Mouse (Mus musculus) spleen, adult 18-20 months (tissue): ENCODE results near the gene Pnpla5.
"Not testable (repeated sequence)": the region's sequence is repeated elsewhere in the genome, so short reads cannot be mapped to it uniquely, and the experiment has no call there.

Source experiments
- DNase-seq, 2 experiments: peaks; one replicate each; pipeline ENCODE4 v3.0.0; 2022; ENCODE audit warnings: mixed read lengths in 2 of 2

Gene Pnpla5

GRCm38 (mm10) chr15:84123075-84123474 is at the start of gene Pnpla5:
TSS of gene Pnpla5 (minus strand) at chr15:84123175.
- no peak for DNase-seq

- DNase-seq: no peak
These were observed 48.2 kb upstream of the Pnpla5 start for GRCm38 (mm10) chr15:84171166-84171565.

GRCm38 (mm10) chr15:84169511-84169910 is 46.5 kb upstream of the Pnpla5 start:
- no peak for DNase-seq

GRCm38 (mm10) chr15:84168170-84169161 is 45.5 kb upstream of the Pnpla5 start:
- no peak for DNase-seq

GRCm38 (mm10) chr15:84167600-84167999 is 44.6 kb upstream of the Pnpla5 start, which contains the start of gene Pnpla3:
TSS of gene Pnpla3 (plus strand) at chr15:84167837.
- peak; percentile 46 to 59 for DNase-seq

GRCm38 (mm10) chr15:84166818-84167217 is 43.8 kb upstream of the Pnpla5 start:
- DNase-seq: no peak

- no peak for DNase-seq
These were observed 38.9 kb upstream of the Pnpla5 start for GRCm38 (mm10) chr15:84161871-84162270.

- not testable (repeated sequence) for DNase-seq
These were observed 34.6 kb upstream of the Pnpla5 start for GRCm38 (mm10) chr15:84157530-84157929.

- no peak for DNase-seq
These were observed 33.2 kb upstream of the Pnpla5 start for GRCm38 (mm10) chr15:84156158-84156557.

GRCm38 (mm10) chr15:84140929-84141328 is 18.0 kb upstream of the Pnpla5 start:
- DNase-seq: no peak

GRCm38 (mm10) chr15:84140109-84140508 is 17.1 kb upstream of the Pnpla5 start:
- DNase-seq: no peak

- no peak for DNase-seq
These were observed 16.6 kb upstream of the Pnpla5 start for GRCm38 (mm10) chr15:84139592-84140005.

GRCm38 (mm10) chr15:84136473-84137415 is 13.8 kb upstream of the Pnpla5 start:
- DNase-seq: no peak

- DNase-seq: peak in 1 of 2 experiments; percentile 41
These were observed 12.5 kb upstream of the Pnpla5 start for GRCm38 (mm10) chr15:84135472-84135871.

GRCm38 (mm10) chr15:84133440-84133839 is 10.5 kb upstream of the Pnpla5 start:
- no peak for DNase-seq

- DNase-seq: no peak
These were observed 9.0 kb upstream of the Pnpla5 start for GRCm38 (mm10) chr15:84131971-84132370.

GRCm38 (mm10) chr15:84131096-84131786 is 8.3 kb upstream of the Pnpla5 start:
- no peak for DNase-seq

- DNase-seq: no peak
These were observed 3.9 kb upstream of the Pnpla5 start for GRCm38 (mm10) chr15:84126871-84127270.

GRCm38 (mm10) chr15:84126447-84126846 is 3.5 kb upstream of the Pnpla5 start:
- DNase-seq: no peak

- no peak for DNase-seq
These were observed 1.1 kb upstream of the Pnpla5 start for GRCm38 (mm10) chr15:84124086-84124485.

- DNase-seq: no peak
These were observed 1.9 kb downstream of the Pnpla5 start for GRCm38 (mm10) chr15:84121036-84121435.

GRCm38 (mm10) chr15:84120612-84121011 is 2.4 kb downstream of the Pnpla5 start:
- DNase-seq: no peak
